Mouse (Mus musculus): Measurements from ENCODE around the gene Rspo4.

Rspo4 gene

GRCm38 (mm10) chr2:151842648-151843226 lies at the start of gene Rspo4:
Rspo4 (plus strand) TSS chr2:151842927.
- DNase-seq (ENCODE audit: low spot score in 2 of 2) = no peak

GRCm38 (mm10) chr2:151815586-151815985 lies 27.1 kb upstream of the Rspo4 start:
- DNase-seq (ENCODE audit: low spot score in 2 of 2) = no peak

GRCm38 (mm10) chr2:151862257-151862810 lies 19.6 kb downstream of the Rspo4 start:
- no peak for DNase-seq (ENCODE audit: low spot score in 2 of 2)

- DNase-seq (ENCODE audit: low spot score in 2 of 2) = no peak
Measured at GRCm38 (mm10) chr2:151864941-151865340, 22.2 kb downstream of the Rspo4 start.

GRCm38 (mm10) chr2:151866487-151866886 lies 23.8 kb downstream of the Rspo4 start:
- peak; percentile 45 to 65 for DNase-seq (ENCODE audit: low spot score in 2 of 2)

GRCm38 (mm10) chr2:151868196-151868595 lies 25.5 kb downstream of the Rspo4 start:
- no peak for DNase-seq (ENCODE audit: low spot score in 2 of 2)

- DNase-seq (ENCODE audit: low spot score in 2 of 2) = peak in 1 of 2 experiments; percentile 29
Measured at GRCm38 (mm10) chr2:151874551-151874950, 31.8 kb downstream of the Rspo4 start.

GRCm38 (mm10) chr2:151876012-151876485 lies 33.3 kb downstream of the Rspo4 start:
- DNase-seq (ENCODE audit: low spot score in 2 of 2) = peak; percentile 28 to 55

GRCm38 (mm10) chr2:151878645-151879044 lies 35.9 kb downstream of the Rspo4 start:
- no peak for DNase-seq (ENCODE audit: low spot score in 2 of 2)

- no peak for DNase-seq (ENCODE audit: low spot score in 2 of 2)
Measured at GRCm38 (mm10) chr2:151879760-151880159, 37.0 kb downstream of the Rspo4 start.

- peak in 1 of 2 experiments; percentile 29 for DNase-seq (ENCODE audit: low spot score in 2 of 2)
Measured at GRCm38 (mm10) chr2:151891031-151891430, 48.3 kb downstream of the Rspo4 start.

GRCm38 (mm10) chr2:151893122-151893774 lies 50.5 kb downstream of the Rspo4 start:
- DNase-seq (ENCODE audit: low spot score in 2 of 2) = no peak

- DNase-seq (ENCODE audit: low spot score in 2 of 2) = no peak
Measured at GRCm38 (mm10) chr2:151894209-151894980, 51.7 kb downstream of the Rspo4 start.

GRCm38 (mm10) chr2:151895911-151896310 lies 53.2 kb downstream of the Rspo4 start:
- DNase-seq (ENCODE audit: low spot score in 2 of 2) = no peak

GRCm38 (mm10) chr2:151898106-151898505 lies 55.4 kb downstream of the Rspo4 start:
- DNase-seq (ENCODE audit: low spot score in 2 of 2) = no peak

- DNase-seq (ENCODE audit: low spot score in 2 of 2) = no peak
Measured at GRCm38 (mm10) chr2:151900845-151901244, 58.1 kb downstream of the Rspo4 start.

- DNase-seq (ENCODE audit: low spot score in 2 of 2) = no peak
Measured at GRCm38 (mm10) chr2:151903267-151903666, 60.5 kb downstream of the Rspo4 start.

- DNase-seq (ENCODE audit: low spot score in 2 of 2) = no peak
Measured at GRCm38 (mm10) chr2:151903933-151904332, 61.2 kb downstream of the Rspo4 start.

- DNase-seq (ENCODE audit: low spot score in 2 of 2) = no peak
Measured at GRCm38 (mm10) chr2:151904636-151905035, 61.9 kb downstream of the Rspo4 start.

GRCm38 (mm10) chr2:151907020-151907419 lies 64.3 kb downstream of the Rspo4 start:
- DNase-seq (ENCODE audit: low spot score in 2 of 2) = no peak

- no peak for DNase-seq (ENCODE audit: low spot score in 2 of 2)
Measured at GRCm38 (mm10) chr2:151909386-151909785, 66.7 kb downstream of the Rspo4 start.

- DNase-seq (ENCODE audit: low spot score in 2 of 2) = no peak
Measured at GRCm38 (mm10) chr2:151910498-151910897, 67.8 kb downstream of the Rspo4 start.
